Mouse (Mus musculus) lung, embryonic 14.5 days (tissue): ENCODE results near the gene Sncg. TPM values are rescaled to one million over a fixed set of nuclear protein-coding genes. Genes with fewer than 3 reads are reported as not detected.

Source experiments
- ATAC-seq: fragments of 200-750 bp; cut with Nextera tagmentation; 2 replicates; pipeline ENCODE4 v1.8.0; 2017; ENCODE audit warnings: mild to moderate bottlenecking, moderate TSS enrichment, moderate library complexity; ENCODE audit not compliant: insufficient read depth
- DNase-seq: peaks from one replicate; pipeline ENCODE4 v3.0.0-alpha.2; 2015
- H3K27ac ChIP-seq: fragments of 300-500 bp; sonication (generic); 2 replicates; pipeline ENCODE4 v1.5.1; 2014; ENCODE audit warnings: low read depth, mild to moderate bottlenecking, moderate library complexity
- H3K27me3 ChIP-seq: fragments of 300-500 bp; sonication (generic); 2 replicates; pipeline ENCODE4 v1.6.1; 2014; ENCODE audit warnings: low read length, control low read depth; ENCODE audit not compliant: insufficient read depth
- H3K36me3 ChIP-seq: fragments of 300-500 bp; sonication (generic); 2 replicates; pipeline ENCODE4 v1.6.1; 2014; ENCODE audit warnings: control low read depth; ENCODE audit not compliant: insufficient read depth
- H3K4me1 ChIP-seq: fragments of 300-500 bp; sonication (generic); 2 replicates; pipeline ENCODE4 v1.6.1; 2014; ENCODE audit warnings: antibody characterized with exemption, control low read depth; ENCODE audit not compliant: insufficient read depth
- H3K4me2 ChIP-seq: fragments of 300-500 bp; sonication (generic); 2 replicates; pipeline ENCODE4 v1.6.1; 2014; ENCODE audit warnings: mild to moderate bottlenecking
- H3K4me3 ChIP-seq: fragments of 300-500 bp; sonication (generic); 2 replicates; pipeline ENCODE4 v1.5.1; 2014; ENCODE audit warnings: low read depth, low read length
- H3K9ac ChIP-seq: fragments of 300-500 bp; sonication (generic); 2 replicates; pipeline ENCODE4 v1.6.1; 2014
- H3K9me3 ChIP-seq: fragments of 300-500 bp; sonication (generic); 2 replicates; pipeline ENCODE4 v1.6.1; 2016; ENCODE audit warnings: low read depth, low read length, control low read depth
- CTCF ChIP-seq: IDR thresholded peaks from 2 replicates; pipeline ENCODE4 v1.5.1; 2016; ENCODE audit warnings: antibody characterized with exemption, low read depth
- WGBS: fragments of 180-500 bp; shearing (Covaris S2); extraction: QIAGEN DNeasy Blood & Tissue Kit; methylation state at CpG from one replicate; pipeline ENCODE4 v1.1.7; 2014; 5-methylcytosine and 5-hydroxymethylcytosine counted together
- polyA plus RNA-seq: library from polyadenylated mRNA; unstranded; fragments of >200 nt; fragmentation: Nextera tagmentation; extraction: Ambion mirVana; gene quantifications from 2 replicates; pipeline ENCODE4 v1.2.1, GENCODE M21; 2014

The Sncg gene
- polyA plus RNA-seq, 1 experiment from 2014 or later: 4.9 TPM

GRCm38 (mm10) chr14:34323576-34324085 lies 51.0 kb downstream of the Sncg start:
- no peak overlapping the region for H3K4me3 ChIP-seq
- no peak overlapping the region for H3K4me2 ChIP-seq
- TF ChIP-seq CTCF: no peak
- no peaks in the 10 kb centered on the region for H3K9me3 ChIP-seq
- 92% methylated on average over 5 of the region's 5 CpGs for WGBS
- DNase-seq (no peak), ATAC-seq (no peak)
- peaks cover 66% of the 10 kb centered on the region for H3K36me3 ChIP-seq
- no peak overlapping the region for H3K9ac ChIP-seq
- H3K4me1 ChIP-seq: no peaks in the 10 kb centered on the region
- H3K27me3 ChIP-seq: no peaks in the 10 kb centered on the region
- H3K27ac ChIP-seq: no peak overlapping the region

Other genes with a start within 250 kb of the Sncg start
- gene Npy4r, start 222.3 kb downstream of the Sncg start, polyA plus RNA-seq: 0.05 and 0.08 TPM in 2 replicates
- gene Gprin2, start 173.1 kb downstream of the Sncg start, polyA plus RNA-seq: 0.18 and 0.19 TPM in 2 replicates
- 0.42 TPM in 2 replicates for gene Syt15, start 155.2 kb downstream of the Sncg start, polyA plus RNA-seq
- gene Shld2, start 64.3 kb downstream of the Sncg start, polyA plus RNA-seq: 9.9 and 10.7 TPM in 2 replicates
- 76.5 and 84.2 TPM in 2 replicates for gene Glud1, start 64.1 kb downstream of the Sncg start, polyA plus RNA-seq
- not detected in 2 replicates for gene Fam25c, start 19.4 kb downstream of the Sncg start, polyA plus RNA-seq
- 9.9 and 12.1 TPM in 2 replicates for gene Mmrn2, start 676 bp upstream of the Sncg start, polyA plus RNA-seq
- 51.1 and 52.7 TPM in 2 replicates for gene Bmpr1a, start 128.6 kb upstream of the Sncg start, polyA plus RNA-seq
- gene 9230112D13Rik, start 148.0 kb upstream of the Sncg start, polyA plus RNA-seq: not detected in 2 replicates
- gene Ldb3, start 213.9 kb upstream of the Sncg start, polyA plus RNA-seq: 0.79 and 4.2 TPM in 2 replicates
- not detected in 2 replicates for gene Opn4, start 225.4 kb upstream of the Sncg start, polyA plus RNA-seq